Mouse (Mus musculus): ENCODE data around the gene Bpifb3. TPM values are rescaled to one million over a fixed set of nuclear protein-coding genes. Genes with fewer than 3 reads are reported as not detected.

The Bpifb3 gene
- polyA plus RNA-seq (2014; fragmentation: Nextera tagmentation; extraction: Ambion mirVana): not detected in 2 replicates

DNA sequence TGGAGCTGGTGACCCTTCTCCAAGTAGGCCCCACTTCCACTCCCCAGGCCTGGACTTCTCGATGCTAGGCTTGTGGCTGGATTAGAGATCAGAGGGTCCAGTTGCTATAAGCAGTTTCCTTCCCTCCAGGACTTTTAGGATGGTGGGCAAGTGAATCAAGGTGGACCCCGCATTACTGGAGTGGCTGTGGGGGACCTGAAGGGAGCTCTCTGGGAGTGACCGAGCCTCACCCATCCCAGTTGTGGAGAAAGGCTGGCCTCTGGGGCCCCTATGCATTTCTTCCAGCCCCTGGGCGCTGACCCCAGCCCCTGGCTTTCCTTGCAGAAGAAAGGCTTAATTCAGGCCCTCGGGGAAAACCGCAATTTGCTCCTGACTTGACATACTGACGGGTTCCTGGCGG is at the start of gene Bpifb3:
Bpifb3 (plus strand) TSS at position 301 of the 400 bp plus-strand sequence.
- Histone ChIP-seq H3K4me2 (no peak within 1 kb of the TSS), H3K27ac (ENCODE audit: low read depth, low read length) (no peak within 1 kb of the TSS), H3K9ac (ENCODE audit: low read depth, low read length) (no peak within 1 kb of the TSS), H3K9me3 (ENCODE audit: control insufficient read depth, low read length) (no peaks in the 10 kb centered on the region), H3K27me3 (replicated peaks; ENCODE audit: control insufficient read depth, insufficient read depth, low read length) (no peaks in the 10 kb centered on the region), H3K4me3 (ENCODE audit: low read depth, low read length) (no peak within 1 kb of the TSS), H3K36me3 (ENCODE audit: control insufficient read depth, insufficient read depth, low read length) (no peaks in the 10 kb centered on the region), H3K4me1 (replicated peaks; ENCODE audit: control insufficient read depth, insufficient read depth, low read length) (no peaks in the 10 kb centered on the region)
- ATAC-seq (replicated peaks; ENCODE audit: low FRiP score) (no peak), DNase-seq (ENCODE audit: low spot score) (no peak)
- 82% methylated on average over 8 of the region's 8 CpGs for WGBS

DNA sequence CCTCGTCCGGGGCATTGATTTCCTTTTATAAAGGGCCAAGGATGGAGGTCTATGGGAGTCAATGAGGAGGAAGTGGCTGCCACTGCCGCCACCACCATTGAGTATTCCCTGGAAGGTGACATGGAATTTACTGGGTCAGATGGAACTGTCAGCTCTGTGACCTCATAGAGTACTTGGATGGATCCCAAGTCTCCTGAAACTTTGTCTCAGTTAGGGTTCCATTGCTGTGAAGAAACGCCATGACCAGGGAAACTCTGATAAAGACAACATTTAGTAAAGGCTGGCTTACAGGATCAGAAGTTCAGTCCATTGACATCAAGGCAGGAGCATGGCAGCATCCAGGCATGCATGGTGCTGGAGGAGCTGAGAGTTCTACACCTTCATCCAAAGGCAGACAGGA is 47.0 kb upstream of the Bpifb3 start, which contains the start of gene Sun5:
Sun5 (minus strand) TSS at position 101 of the 400 bp plus-strand sequence.
- Histone ChIP-seq H3K36me3 (ENCODE audit: control insufficient read depth, insufficient read depth, low read length) (no peaks in the 10 kb centered on the region), H3K4me3 (ENCODE audit: low read depth, low read length) (no peak within 1 kb of the TSS), H3K4me1 (replicated peaks; ENCODE audit: control insufficient read depth, insufficient read depth, low read length) (no peaks in the 10 kb centered on the region), H3K27ac (ENCODE audit: low read depth, low read length) (no peak within 1 kb of the TSS), H3K9ac (ENCODE audit: low read depth, low read length) (no peak within 1 kb of the TSS), H3K9me3 (ENCODE audit: control insufficient read depth, low read length) (no peaks in the 10 kb centered on the region), H3K4me2 (no peak within 1 kb of the TSS), H3K27me3 (replicated peaks; ENCODE audit: control insufficient read depth, insufficient read depth, low read length) (no peaks in the 10 kb centered on the region)
- ATAC-seq (replicated peaks; ENCODE audit: low FRiP score) (no peak), DNase-seq (ENCODE audit: low spot score) (no peak)
- WGBS: 80% methylated on average over 4 of the region's 4 CpGs

DNA sequence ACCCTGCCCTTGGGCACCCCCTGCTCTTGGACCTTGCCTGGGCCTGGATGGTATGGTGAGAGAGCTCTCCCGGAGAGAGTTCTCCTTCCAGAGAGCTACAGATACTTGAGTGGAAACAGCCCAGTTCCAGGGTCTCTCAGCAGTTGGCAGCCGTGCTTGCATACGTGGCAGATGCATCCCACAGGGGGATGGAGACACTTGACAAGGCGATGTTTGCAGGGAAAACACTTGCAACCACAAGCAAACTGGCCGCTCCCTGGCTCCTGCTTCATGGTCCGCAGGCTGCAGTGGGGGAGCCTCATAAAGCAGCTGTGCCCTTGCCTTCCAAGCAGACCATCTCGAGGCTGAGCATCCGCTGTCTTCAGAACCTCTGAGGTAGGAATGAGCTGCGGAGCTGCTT is 43.3 kb upstream of the Bpifb3 start, which contains the start of gene Bpifb2:
Bpifb2 (plus strand) TSS at position 301 of the 400 bp plus-strand sequence.
- WGBS: 61% methylated on average over 9 of the region's 9 CpGs

DNA sequence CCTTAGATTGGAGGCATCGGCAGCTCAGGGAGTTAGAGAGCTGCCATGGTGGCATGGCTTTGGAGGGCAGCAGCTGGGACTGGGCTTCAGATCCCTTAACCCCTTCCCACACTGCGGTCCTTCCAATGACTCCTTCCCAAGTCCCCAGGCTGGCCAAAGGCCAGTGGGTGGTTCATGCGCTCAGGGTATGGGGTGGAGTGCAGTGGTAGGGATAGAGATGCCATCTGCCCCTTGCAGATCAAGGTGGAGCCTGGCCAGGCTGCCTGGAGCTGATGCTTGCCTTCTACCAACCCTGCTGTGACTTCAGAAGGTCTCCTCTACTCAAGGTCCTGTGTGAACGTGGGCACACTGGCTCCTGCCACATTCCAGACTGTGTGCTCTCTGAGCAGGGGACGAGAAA is 18.9 kb upstream of the Bpifb3 start:
- Histone ChIP-seq H3K36me3 (ENCODE audit: control insufficient read depth, insufficient read depth, low read length) (no peaks in the 10 kb centered on the region), H3K4me1 (replicated peaks; ENCODE audit: control insufficient read depth, insufficient read depth, low read length) (no peaks in the 10 kb centered on the region), H3K27me3 (replicated peaks; ENCODE audit: control insufficient read depth, insufficient read depth, low read length) (no peaks in the 10 kb centered on the region), H3K4me2 (no peak overlapping the region), H3K9me3 (ENCODE audit: control insufficient read depth, low read length) (no peaks in the 10 kb centered on the region), H3K27ac (ENCODE audit: low read depth, low read length) (no peak overlapping the region), H3K9ac (ENCODE audit: low read depth, low read length) (no peak overlapping the region), H3K4me3 (ENCODE audit: low read depth, low read length) (no peak overlapping the region)
- WGBS: 78% methylated on average over 5 of the region's 5 CpGs
- ATAC-seq (replicated peaks; ENCODE audit: low FRiP score): no peak
- no peak for DNase-seq (ENCODE audit: low spot score)

More for the DNA sequence above, 43.3 kb upstream of the Bpifb3 start, which contains the start of gene Bpifb2:
- no peak within 1 kb of the TSS for H3K4me3 ChIP-seq (ENCODE audit: low read depth, low read length)
- no peaks in the 10 kb centered on the region for H3K36me3 ChIP-seq (ENCODE audit: control insufficient read depth, insufficient read depth, low read length)
- no peaks in the 10 kb centered on the region for H3K27me3 ChIP-seq (replicated peaks; ENCODE audit: control insufficient read depth, insufficient read depth, low read length)
- H3K4me1 ChIP-seq (replicated peaks; ENCODE audit: control insufficient read depth, insufficient read depth, low read length): no peaks in the 10 kb centered on the region
- H3K4me2 ChIP-seq: no peak within 1 kb of the TSS
- DNase-seq (ENCODE audit: low spot score) (no peak), ATAC-seq (replicated peaks; ENCODE audit: low FRiP score) (no peak)
- no peak within 1 kb of the TSS for H3K9ac ChIP-seq (ENCODE audit: low read depth, low read length)
- no peak within 1 kb of the TSS for H3K27ac ChIP-seq (ENCODE audit: low read depth, low read length)
- no peaks in the 10 kb centered on the region for H3K9me3 ChIP-seq (ENCODE audit: control insufficient read depth, low read length)

GRCm38 (mm10) chr2:153900088-153900487 is 17.9 kb upstream of the Bpifb3 start, which contains the start of gene Bpifb6:
Bpifb6 (plus strand) TSS chr2:153900388.
- Histone ChIP-seq H3K4me2 (no peak within 1 kb of the TSS), H3K27me3 (replicated peaks; ENCODE audit: control insufficient read depth, insufficient read depth, low read length) (no peaks in the 10 kb centered on the region), H3K36me3 (ENCODE audit: control insufficient read depth, insufficient read depth, low read length) (no peaks in the 10 kb centered on the region), H3K9me3 (ENCODE audit: control insufficient read depth, low read length) (no peaks in the 10 kb centered on the region), H3K4me3 (ENCODE audit: low read depth, low read length) (no peak within 1 kb of the TSS), H3K4me1 (replicated peaks; ENCODE audit: control insufficient read depth, insufficient read depth, low read length) (no peaks in the 10 kb centered on the region), H3K27ac (ENCODE audit: low read depth, low read length) (no peak within 1 kb of the TSS), H3K9ac (ENCODE audit: low read depth, low read length) (no peak within 1 kb of the TSS)
- no peak for ATAC-seq (replicated peaks; ENCODE audit: low FRiP score)
- WGBS: 63% methylated on average over 4 of the region's 4 CpGs
- DNase-seq (ENCODE audit: low spot score): no peak

DNA sequence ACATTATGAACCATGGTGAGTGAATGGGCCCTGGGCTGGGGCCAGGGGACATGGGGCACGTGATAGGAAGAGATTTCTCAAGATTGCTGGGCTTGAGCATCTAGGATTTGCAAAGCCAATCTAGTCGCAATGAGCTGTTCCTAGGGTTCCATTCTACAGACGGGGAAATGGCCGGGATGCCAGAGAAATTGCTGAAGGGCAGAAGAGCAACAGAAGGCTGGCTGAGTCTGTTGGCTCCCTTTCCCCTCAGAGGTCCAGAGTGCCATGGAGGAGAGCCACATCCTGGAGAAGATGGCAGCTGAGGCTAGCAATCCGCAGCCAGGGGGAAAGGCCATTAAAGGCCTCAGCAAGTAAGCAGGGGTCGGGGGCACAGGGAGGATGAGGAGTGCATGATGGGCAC is 15.3 kb upstream of the Bpifb3 start:
- 74% methylated on average over 6 of the region's 6 CpGs for WGBS
- Histone ChIP-seq H3K27ac (ENCODE audit: low read depth, low read length) (no peak overlapping the region), H3K4me3 (ENCODE audit: low read depth, low read length) (no peak overlapping the region), H3K36me3 (ENCODE audit: control insufficient read depth, insufficient read depth, low read length) (no peaks in the 10 kb centered on the region), H3K27me3 (replicated peaks; ENCODE audit: control insufficient read depth, insufficient read depth, low read length) (no peaks in the 10 kb centered on the region), H3K9ac (ENCODE audit: low read depth, low read length) (no peak overlapping the region), H3K9me3 (ENCODE audit: control insufficient read depth, low read length) (no peaks in the 10 kb centered on the region), H3K4me2 (no peak overlapping the region), H3K4me1 (replicated peaks; ENCODE audit: control insufficient read depth, insufficient read depth, low read length) (no peaks in the 10 kb centered on the region)
- ATAC-seq (replicated peaks; ENCODE audit: low FRiP score) (no peak), DNase-seq (ENCODE audit: low spot score) (no peak)

- H3K9me3 ChIP-seq (ENCODE audit: control insufficient read depth, low read length): no peaks in the 10 kb centered on the region
- no peaks in the 10 kb centered on the region for H3K27me3 ChIP-seq (replicated peaks; ENCODE audit: control insufficient read depth, insufficient read depth, low read length)
- H3K36me3 ChIP-seq (ENCODE audit: control insufficient read depth, insufficient read depth, low read length): no peaks in the 10 kb centered on the region
- WGBS: 82% methylated on average over 4 of the region's 4 CpGs
- H3K4me3 ChIP-seq (ENCODE audit: low read depth, low read length): no peak overlapping the region
- no peak overlapping the region for H3K9ac ChIP-seq (ENCODE audit: low read depth, low read length)
- H3K27ac ChIP-seq (ENCODE audit: low read depth, low read length): no peak overlapping the region
- no peaks in the 10 kb centered on the region for H3K4me1 ChIP-seq (replicated peaks; ENCODE audit: control insufficient read depth, insufficient read depth, low read length)
- ATAC-seq (replicated peaks; ENCODE audit: low FRiP score) (no peak), DNase-seq (ENCODE audit: low spot score) (no peak)
- H3K4me2 ChIP-seq: no peak overlapping the region
These were observed 11.4 kb upstream of the Bpifb3 start for GRCm38 (mm10) chr2:153906626-153907025.

- Histone ChIP-seq H3K9ac (ENCODE audit: low read depth, low read length) (no peak overlapping the region), H3K4me3 (ENCODE audit: low read depth, low read length) (no peak overlapping the region), H3K9me3 (ENCODE audit: control insufficient read depth, low read length) (no peaks in the 10 kb centered on the region), H3K27ac (ENCODE audit: low read depth, low read length) (no peak overlapping the region), H3K36me3 (ENCODE audit: control insufficient read depth, insufficient read depth, low read length) (no peaks in the 10 kb centered on the region), H3K27me3 (replicated peaks; ENCODE audit: control insufficient read depth, insufficient read depth, low read length) (no peaks in the 10 kb centered on the region), H3K4me2 (no peak overlapping the region), H3K4me1 (replicated peaks; ENCODE audit: control insufficient read depth, insufficient read depth, low read length) (no peaks in the 10 kb centered on the region)
- WGBS: 69% methylated on average over 5 of the region's 5 CpGs
- ATAC-seq (replicated peaks; ENCODE audit: low FRiP score) (no peak), DNase-seq (ENCODE audit: low spot score) (no peak)
These were observed 3.9 kb upstream of the Bpifb3 start for GRCm38 (mm10) chr2:153914151-153914550.

- no peak overlapping the region for H3K27ac ChIP-seq (ENCODE audit: low read depth, low read length)
- DNase-seq (ENCODE audit: low spot score) (no peak), ATAC-seq (replicated peaks; ENCODE audit: low FRiP score) (no peak)
- no peaks in the 10 kb centered on the region for H3K36me3 ChIP-seq (ENCODE audit: control insufficient read depth, insufficient read depth, low read length)
- H3K4me1 ChIP-seq (replicated peaks; ENCODE audit: control insufficient read depth, insufficient read depth, low read length): no peaks in the 10 kb centered on the region
- no peaks in the 10 kb centered on the region for H3K9me3 ChIP-seq (ENCODE audit: control insufficient read depth, low read length)
- 82% methylated on average over 6 of the region's 6 CpGs for WGBS
- H3K4me2 ChIP-seq: no peak overlapping the region
- no peak overlapping the region for H3K4me3 ChIP-seq (ENCODE audit: low read depth, low read length)
- no peak overlapping the region for H3K9ac ChIP-seq (ENCODE audit: low read depth, low read length)
- no peaks in the 10 kb centered on the region for H3K27me3 ChIP-seq (replicated peaks; ENCODE audit: control insufficient read depth, insufficient read depth, low read length)
These were observed 3.2 kb downstream of the Bpifb3 start for GRCm38 (mm10) chr2:153921246-153921645.

Measured in liver, embryonic 11.5 days (tissue).